Mouse (Mus musculus): ENCODE measurements around the gene Olfr1043. TPM values are rescaled to one million over a fixed set of nuclear protein-coding genes. Genes with fewer than 3 reads are reported as not detected.
"Not testable (repeated sequence)": the region's sequence is repeated elsewhere in the genome, so short reads cannot be mapped to it uniquely, and the experiment has no call there.

Olfr1043 gene
- total RNA-seq, 1 experiment, result not detected

DNA sequence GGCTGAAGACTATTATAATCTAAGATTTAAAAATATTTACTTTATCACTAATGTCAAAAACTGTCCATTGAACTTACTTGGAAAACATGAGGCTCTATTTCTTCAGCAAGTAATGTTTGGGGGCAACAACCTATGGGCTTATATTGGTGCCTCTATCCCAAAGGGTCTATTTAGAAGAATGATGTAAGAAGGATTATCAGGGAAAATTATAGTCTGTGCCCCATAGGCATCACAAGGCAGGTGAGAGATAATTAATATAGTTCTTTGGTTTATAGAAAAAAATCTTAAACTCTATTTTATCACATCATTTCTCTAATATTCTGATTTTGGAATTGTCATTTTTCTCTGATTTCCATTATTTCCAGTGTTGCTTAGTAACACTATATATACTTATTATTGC lies 10.4 kb upstream of the Olfr1043 start, which contains the start of gene Olfr1044:
TSS of gene Olfr1044 (minus strand) at position 101 of the 400 bp plus-strand sequence.
- H3K4me3 ChIP-seq (ENCODE audit: insufficient read depth in 1 of 2, low read depth in 1 of 2, low read length in 2 of 2, poor library complexity in 1 of 2, severe bottlenecking in 1 of 2), result no peak within 1 kb of the TSS
- TF ChIP-seq CHD2 (IDR thresholded peaks at IDR 0.05; ENCODE audit: low read depth, low read length), result no peak
- TF ChIP-seq ZNF384 (IDR thresholded peaks at IDR 0.05; ENCODE audit: low read depth, low read length), result no peak
- no peak for TF ChIP-seq ZC3H11A (IDR thresholded peaks at IDR 0.05; ENCODE audit: borderline replicate concordance, low read depth, low read length)
- no peak for TF ChIP-seq HCFC1 (IDR thresholded peaks at IDR 0.05; ENCODE audit: borderline replicate concordance, insufficient read depth, low read length)
- no peak for TF ChIP-seq MAFK (IDR thresholded peaks at IDR 0.05; ENCODE audit: insufficient read depth, low read depth, low read length)
- in situ Hi-C loops (cut with MboI; ENCODE audit: low sequenced_read_pairs in 2 of 2, unreplicated experiment in 2 of 2), result no loop called here

DNA sequence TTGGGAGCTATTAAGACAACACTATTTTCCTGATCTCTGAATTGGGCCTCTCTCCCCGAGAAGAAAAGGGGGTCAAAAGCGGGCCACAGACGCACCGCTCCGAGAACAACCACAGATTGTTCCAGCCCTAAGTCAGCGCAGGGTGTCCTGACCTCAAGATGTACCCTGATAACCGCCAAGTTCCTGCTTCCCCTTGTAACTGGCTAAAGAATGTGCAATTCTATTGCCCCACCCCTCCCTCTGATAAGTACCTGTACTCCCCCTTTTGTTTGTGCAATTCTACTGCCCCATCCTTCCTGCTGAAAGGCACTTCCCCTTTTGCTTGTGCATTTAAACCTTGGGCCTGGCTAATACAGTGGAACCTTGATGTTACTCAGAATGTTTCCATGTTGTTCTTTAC lies 8.1 kb upstream of the Olfr1043 start:
- H3K27ac ChIP-seq (ENCODE audit: insufficient read depth, low read depth, low read length, poor library complexity, severe bottlenecking); H3K9me3 ChIP-seq (ENCODE audit: control insufficient read depth, insufficient read depth, low read depth, low read length); H3K4me3 ChIP-seq (ENCODE audit: insufficient read depth in 1 of 2, low read depth in 1 of 2, low read length in 2 of 2, poor library complexity in 1 of 2, severe bottlenecking in 1 of 2); H3K9ac ChIP-seq (ENCODE audit: insufficient read depth, low read depth, low read length, poor library complexity, severe bottlenecking); in situ Hi-C loops (cut with MboI; ENCODE audit: low sequenced_read_pairs in 2 of 2, unreplicated experiment in 2 of 2); H3K36me3 ChIP-seq (ENCODE audit: control insufficient read depth, insufficient read depth, low read length, poor library complexity, severe bottlenecking); DNase-seq (ENCODE audit: low read depth, low spot score); H3K4me1 ChIP-seq (ENCODE audit: control insufficient read depth in 2 of 2, insufficient read depth in 2 of 2, low read length in 2 of 2, poor library complexity in 1 of 2): not testable (repeated sequence)

More for the DNA sequence above, 10.4 kb upstream of the Olfr1043 start, which contains the start of gene Olfr1044:
- Histone ChIP-seq H3K4me1 (ENCODE audit: control insufficient read depth in 2 of 2, insufficient read depth in 2 of 2, low read length in 2 of 2, poor library complexity in 1 of 2) (peaks cover 2 to 4% of the 10 kb centered on the region in 2 experiments; a peak in 1 of 4 replicates), H3K27ac (ENCODE audit: insufficient read depth, low read depth, low read length, poor library complexity, severe bottlenecking) (no peak within 1 kb of the TSS), H3K36me3 (ENCODE audit: control insufficient read depth, insufficient read depth, low read length, poor library complexity, severe bottlenecking) (no peaks in the 10 kb centered on the region), H3K9ac (ENCODE audit: insufficient read depth, low read depth, low read length, poor library complexity, severe bottlenecking) (no peak within 1 kb of the TSS), H3K9me3 (ENCODE audit: control insufficient read depth, insufficient read depth, low read depth, low read length) (no peaks in the 10 kb centered on the region)
- DNase-seq (ENCODE audit: low read depth, low spot score), result no peak

DNA sequence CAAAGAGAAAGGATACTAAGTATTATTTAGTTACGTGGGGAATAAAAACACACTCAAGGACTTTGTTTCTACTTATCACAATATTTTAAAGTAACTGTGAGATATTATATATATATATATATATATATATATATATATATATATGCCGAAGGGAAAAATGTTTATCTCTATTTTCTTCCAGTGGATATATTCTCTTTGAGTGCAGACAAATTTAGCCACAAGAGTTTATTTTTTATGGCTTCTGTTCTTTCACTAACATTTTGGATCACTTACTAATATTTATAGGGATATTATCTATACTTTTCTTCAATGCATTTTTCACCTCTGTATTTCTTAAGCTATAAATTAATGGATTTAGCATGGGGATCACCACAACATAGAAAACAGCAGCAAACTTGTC lies 5.6 kb downstream of the Olfr1043 start, which contains the start of gene Olfr1042:
TSS of gene Olfr1042 (minus strand) at position 101 of the 400 bp plus-strand sequence.
- H3K36me3 ChIP-seq (ENCODE audit: control insufficient read depth, insufficient read depth, low read length, poor library complexity, severe bottlenecking), result no peaks in the 10 kb centered on the region
- H3K27ac ChIP-seq (ENCODE audit: insufficient read depth, low read depth, low read length, poor library complexity, severe bottlenecking), result no peak within 1 kb of the TSS
- no peaks in the 10 kb centered on the region for H3K9me3 ChIP-seq (ENCODE audit: control insufficient read depth, insufficient read depth, low read depth, low read length)
- no peak for DNase-seq (ENCODE audit: low read depth, low spot score)
- H3K4me1 ChIP-seq (ENCODE audit: control insufficient read depth in 2 of 2, insufficient read depth in 2 of 2, low read length in 2 of 2, poor library complexity in 1 of 2), result no peaks in the 10 kb centered on the region
- TF ChIP-seq MAFK (IDR thresholded peaks at IDR 0.05; ENCODE audit: insufficient read depth, low read depth, low read length), result no peak
- TF ChIP-seq CHD2 (IDR thresholded peaks at IDR 0.05; ENCODE audit: low read depth, low read length), result no peak
- no peak for TF ChIP-seq HCFC1 (IDR thresholded peaks at IDR 0.05; ENCODE audit: borderline replicate concordance, insufficient read depth, low read length)
- no peak for TF ChIP-seq ZC3H11A (IDR thresholded peaks at IDR 0.05; ENCODE audit: borderline replicate concordance, low read depth, low read length)
- TF ChIP-seq ZNF384 (IDR thresholded peaks at IDR 0.05; ENCODE audit: low read depth, low read length), result no peak
- H3K9ac ChIP-seq (ENCODE audit: insufficient read depth, low read depth, low read length, poor library complexity, severe bottlenecking), result no peak within 1 kb of the TSS
- no peak within 1 kb of the TSS for H3K4me3 ChIP-seq (ENCODE audit: insufficient read depth in 1 of 2, low read depth in 1 of 2, low read length in 2 of 2, poor library complexity in 1 of 2, severe bottlenecking in 1 of 2)
- in situ Hi-C loops (cut with MboI; ENCODE audit: low sequenced_read_pairs in 2 of 2, unreplicated experiment in 2 of 2), result no loop called here

DNA sequence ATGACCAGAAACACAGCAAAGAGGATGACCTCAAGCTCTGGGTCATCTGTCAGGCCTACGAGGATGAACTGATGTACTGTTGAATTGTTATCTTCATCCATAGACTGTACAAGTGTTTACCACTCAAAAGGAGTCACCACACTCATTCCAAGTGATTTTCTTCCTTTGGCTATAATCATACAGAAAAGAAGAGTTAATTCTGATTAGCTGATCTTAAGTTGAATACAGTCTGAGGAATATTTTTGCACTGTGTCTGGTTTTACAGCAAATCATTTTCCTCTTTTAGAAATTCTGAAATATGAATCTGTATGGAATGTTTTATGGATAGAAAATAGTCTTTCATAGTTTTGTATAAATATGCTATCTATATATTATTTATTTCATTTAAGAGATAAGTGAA lies 20.7 kb downstream of the Olfr1043 start, which contains the start of gene Olfr1040:
TSS of gene Olfr1040 (minus strand) at position 101 of the 400 bp plus-strand sequence.
- Histone ChIP-seq H3K9me3 (ENCODE audit: control insufficient read depth, insufficient read depth, low read depth, low read length) (no peaks in the 10 kb centered on the region), H3K36me3 (ENCODE audit: control insufficient read depth, insufficient read depth, low read length, poor library complexity, severe bottlenecking) (no peaks in the 10 kb centered on the region), H3K4me1 (ENCODE audit: control insufficient read depth in 2 of 2, insufficient read depth in 2 of 2, low read length in 2 of 2, poor library complexity in 1 of 2) (no peaks in the 10 kb centered on the region), H3K9ac (ENCODE audit: insufficient read depth, low read depth, low read length, poor library complexity, severe bottlenecking) (no peak within 1 kb of the TSS), H3K27ac (ENCODE audit: insufficient read depth, low read depth, low read length, poor library complexity, severe bottlenecking) (no peak within 1 kb of the TSS), H3K4me3 (ENCODE audit: insufficient read depth in 1 of 2, low read depth in 1 of 2, low read length in 2 of 2, poor library complexity in 1 of 2, severe bottlenecking in 1 of 2) (no peak within 1 kb of the TSS)
- in situ Hi-C loops (cut with MboI; ENCODE audit: low sequenced_read_pairs in 2 of 2, unreplicated experiment in 2 of 2), result no loop called here
- no peak for TF ChIP-seq CHD2 (IDR thresholded peaks at IDR 0.05; ENCODE audit: low read depth, low read length)
- TF ChIP-seq ZC3H11A (IDR thresholded peaks at IDR 0.05; ENCODE audit: borderline replicate concordance, low read depth, low read length), result no peak
- TF ChIP-seq MAFK (IDR thresholded peaks at IDR 0.05; ENCODE audit: insufficient read depth, low read depth, low read length), result no peak
- no peak for TF ChIP-seq ZNF384 (IDR thresholded peaks at IDR 0.05; ENCODE audit: low read depth, low read length)
- TF ChIP-seq HCFC1 (IDR thresholded peaks at IDR 0.05; ENCODE audit: borderline replicate concordance, insufficient read depth, low read length), result no peak
- no peak for DNase-seq (ENCODE audit: low read depth, low spot score)

DNA sequence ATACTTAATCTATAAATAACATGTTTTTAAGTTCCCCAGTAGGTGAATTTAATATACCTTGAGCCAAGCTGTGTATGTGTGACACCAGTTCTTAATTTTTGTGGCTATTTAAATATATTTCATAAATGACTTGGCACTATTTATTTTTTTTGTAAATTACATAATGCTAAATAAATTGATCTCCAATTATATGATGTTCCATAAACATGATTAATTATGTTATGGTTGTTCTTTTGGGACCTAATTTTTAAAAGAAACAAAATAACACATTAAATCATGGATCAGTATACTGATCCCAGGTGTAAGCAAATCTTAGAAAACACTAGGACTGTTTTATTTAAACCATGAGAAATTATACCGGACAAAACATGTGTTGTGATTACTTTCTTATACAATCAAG lies 31.5 kb downstream of the Olfr1043 start, which contains the start of gene Olfr1039:
TSS of gene Olfr1039 (minus strand) at position 101 of the 400 bp plus-strand sequence.
- Histone ChIP-seq H3K27ac (ENCODE audit: insufficient read depth, low read depth, low read length, poor library complexity, severe bottlenecking) (no peak within 1 kb of the TSS), H3K36me3 (ENCODE audit: control insufficient read depth, insufficient read depth, low read length, poor library complexity, severe bottlenecking) (no peaks in the 10 kb centered on the region), H3K9me3 (ENCODE audit: control insufficient read depth, insufficient read depth, low read depth, low read length) (no peaks in the 10 kb centered on the region), H3K9ac (ENCODE audit: insufficient read depth, low read depth, low read length, poor library complexity, severe bottlenecking) (no peak within 1 kb of the TSS), H3K4me3 (ENCODE audit: insufficient read depth in 1 of 2, low read depth in 1 of 2, low read length in 2 of 2, poor library complexity in 1 of 2, severe bottlenecking in 1 of 2) (no peak within 1 kb of the TSS), H3K4me1 (ENCODE audit: control insufficient read depth in 2 of 2, insufficient read depth in 2 of 2, low read length in 2 of 2, poor library complexity in 1 of 2) (no peaks in the 10 kb centered on the region)
- DNase-seq (ENCODE audit: low read depth, low spot score), result no peak
- TF ChIP-seq CHD2 (IDR thresholded peaks at IDR 0.05; ENCODE audit: low read depth, low read length) (no peak), ZC3H11A (IDR thresholded peaks at IDR 0.05; ENCODE audit: borderline replicate concordance, low read depth, low read length) (no peak), ZNF384 (IDR thresholded peaks at IDR 0.05; ENCODE audit: low read depth, low read length) (no peak), MAFK (IDR thresholded peaks at IDR 0.05; ENCODE audit: insufficient read depth, low read depth, low read length) (no peak), HCFC1 (IDR thresholded peaks at IDR 0.05; ENCODE audit: borderline replicate concordance, insufficient read depth, low read length) (no peak)
- in situ Hi-C loops (cut with MboI; ENCODE audit: low sequenced_read_pairs in 2 of 2, unreplicated experiment in 2 of 2), result no loop called here

Other genes starting within 250 kb of the Olfr1043 start
- not detected in 2 replicates for gene Olfr1026, start 246.0 kb downstream of the Olfr1043 start, total RNA-seq (2012; rRNA removed)
- not detected in 2 replicates for gene Olfr1028, start 217.1 kb downstream of the Olfr1043 start, total RNA-seq (2012; rRNA removed)
- gene Olfr1029, start 193.6 kb downstream of the Olfr1043 start, total RNA-seq (2012; rRNA removed), result not detected in 2 replicates
- gene Olfr1030, start 188.2 kb downstream of the Olfr1043 start, total RNA-seq (2012; rRNA removed), result not detected in 2 replicates
- gene Olfr1031, start 177.2 kb downstream of the Olfr1043 start, total RNA-seq (2012; rRNA removed), result not detected in 2 replicates
- gene Olfr1032, start 162.0 kb downstream of the Olfr1043 start, total RNA-seq (2012; rRNA removed), result not detected in 2 replicates
- not detected in 2 replicates for gene Olfr1033, start 146.9 kb downstream of the Olfr1043 start, total RNA-seq (2012; rRNA removed)
- not detected in 2 replicates for gene Olfr1034, start 121.7 kb downstream of the Olfr1043 start, total RNA-seq (2012; rRNA removed)
- not detected in 2 replicates for gene Olfr1036, start 93.5 kb downstream of the Olfr1043 start, total RNA-seq (2012; rRNA removed)
- not detected in 2 replicates for gene Olfr1037, start 80.1 kb downstream of the Olfr1043 start, total RNA-seq (2012; rRNA removed)
- not detected in 2 replicates for gene Olfr1039, start 31.6 kb downstream of the Olfr1043 start, total RNA-seq (2012; rRNA removed)
- not detected in 2 replicates for gene Olfr1040, start 20.8 kb downstream of the Olfr1043 start, total RNA-seq (2012; rRNA removed)
- not detected in 2 replicates for gene Olfr1042, start 5.7 kb downstream of the Olfr1043 start, total RNA-seq (2012; rRNA removed)
- gene Olfr1044, start 10.3 kb upstream of the Olfr1043 start, total RNA-seq (2012; rRNA removed), result not detected in 2 replicates
- gene Olfr52, start 18.2 kb upstream of the Olfr1043 start, total RNA-seq (2012; rRNA removed), result not detected in 2 replicates
- gene Olfr1045, start 35.5 kb upstream of the Olfr1043 start, total RNA-seq (2012; rRNA removed), result not detected in 2 replicates
- gene Olfr1046, start 51.8 kb upstream of the Olfr1043 start, total RNA-seq (2012; rRNA removed), result not detected in 2 replicates
- not detected in 2 replicates for gene Olfr1047, start 63.9 kb upstream of the Olfr1043 start, total RNA-seq (2012; rRNA removed)
- gene Olfr1048, start 72.8 kb upstream of the Olfr1043 start, total RNA-seq (2012; rRNA removed), result not detected in 2 replicates
- gene Olfr1049, start 90.8 kb upstream of the Olfr1043 start, total RNA-seq (2012; rRNA removed), result not detected in 2 replicates
- gene Olfr1051, start 111.6 kb upstream of the Olfr1043 start, total RNA-seq (2012; rRNA removed), result not detected in 2 replicates
- gene Olfr1052, start 124.9 kb upstream of the Olfr1043 start, total RNA-seq (2012; rRNA removed), result not detected in 2 replicates
- not detected in 2 replicates for gene Olfr1053, start 147.8 kb upstream of the Olfr1043 start, total RNA-seq (2012; rRNA removed)
- gene Olfr1054, start 167.9 kb upstream of the Olfr1043 start, total RNA-seq (2012; rRNA removed), result not detected in 2 replicates
- not detected in 2 replicates for gene Olfr1055, start 182.8 kb upstream of the Olfr1043 start, total RNA-seq (2012; rRNA removed)
- gene Olfr1056, start 194.9 kb upstream of the Olfr1043 start, total RNA-seq (2012; rRNA removed), result not detected in 2 replicates
- gene Olfr1057, start 210.9 kb upstream of the Olfr1043 start, total RNA-seq (2012; rRNA removed), result not detected in 2 replicates
- gene Olfr1058, start 221.0 kb upstream of the Olfr1043 start, total RNA-seq (2012; rRNA removed), result not detected in 2 replicates
- gene Olfr1061, start 246.5 kb upstream of the Olfr1043 start, total RNA-seq (2012; rRNA removed), result not detected in 2 replicates

Data from ES-E14 (cell line).